ENCODE assay signal across 18 mouse cellular contexts in the genomic region with DNA sequence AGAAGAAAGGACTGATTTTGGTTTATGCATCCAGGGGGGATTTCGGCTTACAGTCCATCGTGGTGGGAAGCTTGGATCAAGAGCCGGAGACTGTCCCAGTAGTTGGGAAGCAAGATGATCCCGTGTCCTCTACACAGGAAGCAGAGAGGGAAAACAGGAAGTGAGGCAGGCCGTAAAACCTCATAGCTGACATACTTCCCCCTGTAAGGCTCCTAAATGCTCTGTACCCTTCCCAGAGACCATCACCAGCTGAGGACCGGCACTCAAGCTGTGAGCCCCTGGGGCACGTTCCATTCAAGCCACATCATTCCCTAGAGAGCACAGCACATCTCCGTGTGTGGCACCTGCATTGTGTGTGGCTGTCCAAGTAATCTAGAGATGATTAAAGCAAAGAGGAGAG. TPM values are rescaled to one million over a fixed set of nuclear protein-coding genes. Genes with fewer than 3 reads are reported as not detected.
DNase-seq lines count a peak whose midpoint lies in the region; ATAC-seq lines count a peak whose summit lies in the region.
"Had no signal": no experiment of that assay in that cellular context is flagged by ENCODE, and none has a peak within 500 bp of the region (broad histone marks: within the 10 kb centered on the region; RNA-seq: fewer than 3 reads in every experiment).

No protein-coding gene starts in this region.

- H3K4me2 ChIP-seq in hindbrain, embryonic 11.5 days (replicated peaks; ENCODE audit: low read depth, low read length): no peak overlapping the region
- no peak overlapping the region for H3K4me2 ChIP-seq in hindbrain, embryonic 16.5 days (ENCODE audit: low read length)
- no peak overlapping the region for H3K4me2 ChIP-seq in neural tube, embryonic 12.5 days (replicated peaks)
- no peak overlapping the region for H3K4me2 ChIP-seq in midbrain, embryonic 12.5 days (replicated peaks)
- H3K4me2 ChIP-seq: hindbrain, embryonic 15.5 days had no signal

- ATAC-seq in hindbrain, embryonic 11.5 days (ENCODE audit: low FRiP score): 0 out of 2 replicates have a peak, but pooled peaks have one; percentile 35
- no peak for ATAC-seq in hindbrain, embryonic 16.5 days
- ATAC-seq in neural tube, embryonic 12.5 days (ENCODE audit: low FRiP score, low read depth): 0 out of 2 replicates have a peak, but pooled peaks have one; percentile 50
- no peak for ATAC-seq in midbrain, embryonic 12.5 days (ENCODE audit: low FRiP score, low read depth)

- WGBS in hindbrain, embryonic 11.5 days: 58% methylated on average over 8 of the region's 8 CpGs
- 50% methylated on average over 8 of the region's 8 CpGs for WGBS in hindbrain, embryonic 16.5 days
- 43% methylated on average over 8 of the region's 8 CpGs for WGBS in neural tube, embryonic 12.5 days
- 51% methylated on average over 8 of the region's 8 CpGs for WGBS in midbrain, embryonic 12.5 days

- 0 out of 2 replicates have a peak overlapping the region, but pooled peaks have one; percentile 7 for H3K9ac ChIP-seq in hindbrain, embryonic 11.5 days (ENCODE audit: low read depth, low read length)
- no peak overlapping the region for H3K9ac ChIP-seq in hindbrain, embryonic 16.5 days (ENCODE audit: low read depth, low read length)
- no peak overlapping the region for H3K9ac ChIP-seq in neural tube, embryonic 12.5 days
- no peak overlapping the region for H3K9ac ChIP-seq in midbrain, embryonic 12.5 days (replicated peaks)
- H3K9ac ChIP-seq: hindbrain, embryonic 15.5 days had no signal

- peak; percentile 23 for DNase-seq in hindbrain, embryonic 11.5 days (ENCODE audit: low spot score)
- DNase-seq in neural tube, embryonic 10.5 days (ENCODE audit: extremely low spot score, low spot score): no peak
- DNase-seq in layer of hippocampus, adult 9-11 months: no peak
- no peak for DNase-seq in spleen, postnatal 4 days (ENCODE audit: low spot score in 2 of 2)
- no peak for DNase-seq in adrenal gland, postnatal 25 days
- DNase-seq: adrenal gland, postnatal 36 days; cerebellum, adult 11 months; gastrocnemius, postnatal 14 days; kidney, adult 9 months; thymus, postnatal 36 days had no signal

- H3K27ac ChIP-seq in hindbrain, embryonic 11.5 days (ENCODE audit: low read depth, low read length): no peak overlapping the region
- H3K27ac ChIP-seq in hindbrain, embryonic 16.5 days (ENCODE audit: low read depth, low read length): no peak overlapping the region
- H3K27ac ChIP-seq in neural tube, embryonic 12.5 days: no peak overlapping the region
- 0 out of 2 replicates have a peak overlapping the region, but pooled peaks have one; percentile 30 for H3K27ac ChIP-seq in midbrain, embryonic 12.5 days (replicated peaks)
- H3K27ac ChIP-seq: hindbrain, embryonic 15.5 days; layer of hippocampus, adult 2 months had no signal

- H3K9me3 ChIP-seq in hindbrain, embryonic 11.5 days (ENCODE audit: control insufficient read depth, low read length): no peaks in the 10 kb centered on the region
- no peaks in the 10 kb centered on the region for H3K9me3 ChIP-seq in hindbrain, embryonic 16.5 days (ENCODE audit: control insufficient read depth, low read length)
- no peaks in the 10 kb centered on the region for H3K9me3 ChIP-seq in neural tube, embryonic 12.5 days
- no peaks in the 10 kb centered on the region for H3K9me3 ChIP-seq in midbrain, embryonic 12.5 days
- H3K9me3 ChIP-seq: G1E; hindbrain, embryonic 15.5 days had no signal

- no peaks in the 10 kb centered on the region for H3K36me3 ChIP-seq in hindbrain, embryonic 11.5 days (ENCODE audit: control insufficient read depth, insufficient read depth, low read length)
- H3K36me3 ChIP-seq in hindbrain, embryonic 16.5 days (ENCODE audit: control insufficient read depth, insufficient read depth, low read length): peaks cover 16% of the 10 kb centered on the region
- H3K36me3 ChIP-seq in neural tube, embryonic 12.5 days: peaks cover 11% of the 10 kb centered on the region
- peaks cover 15% of the 10 kb centered on the region for H3K36me3 ChIP-seq in midbrain, embryonic 12.5 days

- H3K27me3 ChIP-seq in hindbrain, embryonic 11.5 days (ENCODE audit: control insufficient read depth, insufficient read depth, low read length): no peaks in the 10 kb centered on the region
- H3K27me3 ChIP-seq in hindbrain, embryonic 16.5 days (replicated peaks; ENCODE audit: control insufficient read depth, insufficient read depth, low read length): no peaks in the 10 kb centered on the region
- H3K27me3 ChIP-seq in neural tube, embryonic 12.5 days (replicated peaks): no peaks in the 10 kb centered on the region
- no peaks in the 10 kb centered on the region for H3K27me3 ChIP-seq in midbrain, embryonic 12.5 days
- H3K27me3 ChIP-seq: hindbrain, embryonic 15.5 days had no signal

- H3K4me1 ChIP-seq in hindbrain, embryonic 11.5 days (replicated peaks; ENCODE audit: control insufficient read depth, insufficient read depth, low read length): no peaks in the 10 kb centered on the region
- H3K4me1 ChIP-seq in hindbrain, embryonic 16.5 days (ENCODE audit: control insufficient read depth, insufficient read depth, low read depth, low read length): no peaks in the 10 kb centered on the region
- 0 out of 2 replicates have a peak, but pooled peaks cover 8% of the 10 kb centered on the region for H3K4me1 ChIP-seq in neural tube, embryonic 12.5 days
- peaks cover 13% of the 10 kb centered on the region; the same call in 1 of the 2 replicates for H3K4me1 ChIP-seq in midbrain, embryonic 12.5 days
- H3K4me1 ChIP-seq: hindbrain, embryonic 15.5 days had no signal

- no peak overlapping the region for H3K4me3 ChIP-seq in hindbrain, embryonic 11.5 days (ENCODE audit: low read depth, low read length)
- H3K4me3 ChIP-seq in hindbrain, embryonic 16.5 days (ENCODE audit: low read length): no peak overlapping the region
- H3K4me3 ChIP-seq in neural tube, embryonic 12.5 days: no peak overlapping the region
- no peak overlapping the region for H3K4me3 ChIP-seq in midbrain, embryonic 12.5 days
- H3K4me3 ChIP-seq: erythroblast, embryonic 14.5 days; hindbrain, embryonic 15.5 days; layer of hippocampus, adult 2 months; myocyte had no signal

RNA-seq across cellular contexts. Expression of a gene that starts 15.8 kb away (rescaled TPM):
- polyA plus RNA-seq in hindbrain, embryonic 11.5 days (2014; fragmentation: Nextera tagmentation; extraction: Ambion mirVana): 16.4 and 17.1 TPM in 2 replicates
- polyA plus RNA-seq in hindbrain, embryonic 16.5 days (2015; fragmentation: Nextera tagmentation; extraction: Ambion mirVana): 24.0 and 27.2 TPM in 2 replicates
- 26.6 and 28.0 TPM in 2 replicates for polyA plus RNA-seq in neural tube, embryonic 12.5 days (2016; fragmentation: Nextera tagmentation; extraction: Ambion mirVana)
- 31.4 and 33.2 TPM in 2 replicates for polyA plus RNA-seq in midbrain, embryonic 12.5 days (2016; fragmentation: Nextera tagmentation; extraction: Ambion mirVana)
- total RNA-seq in adrenal gland, postnatal 25 days (2021): 26.5 and 27.5 TPM in 2 replicates

RNA-seq across cellular contexts. Expression of a gene that starts 59.1 kb away (rescaled TPM):
- 8.5 and 10.2 TPM in 2 replicates for polyA plus RNA-seq in hindbrain, embryonic 11.5 days (2014; fragmentation: Nextera tagmentation; extraction: Ambion mirVana)
- 37.4 and 40.3 TPM in 2 replicates for polyA plus RNA-seq in hindbrain, embryonic 16.5 days (2015; fragmentation: Nextera tagmentation; extraction: Ambion mirVana)
- 21.1 and 22.2 TPM in 2 replicates for polyA plus RNA-seq in neural tube, embryonic 12.5 days (2016; fragmentation: Nextera tagmentation; extraction: Ambion mirVana)
- polyA plus RNA-seq in midbrain, embryonic 12.5 days (2016; fragmentation: Nextera tagmentation; extraction: Ambion mirVana): 27.9 and 29.6 TPM in 2 replicates
- 40.4 and 68.2 TPM in 2 replicates for total RNA-seq in adrenal gland, postnatal 25 days (2021)

Comparison
In these comparisons a context has a peak if more than half of its experiments do, and no peak if none do; other contexts are left out.
1. ATAC-seq: peak in hindbrain, embryonic 11.5 days (single experiment) and neural tube, embryonic 12.5 days (single experiment); none in hindbrain, embryonic 16.5 days (single experiment) and midbrain, embryonic 12.5 days (single experiment).